Mouse (Mus musculus) inflammation-experienced regulatory T-cells (primary cell): ENCODE results near the gene Adad2. TPM values are rescaled to one million over a fixed set of nuclear protein-coding genes. Genes with fewer than 3 reads are reported as not detected.

ENCODE experiments used
- polyA plus RNA-seq, 2 experiments: library from polyadenylated mRNA; unstranded; fragments of 100-300 nt; shearing (Covaris generic); gene quantifications; one replicate each; pipeline ENCODE4 v1.2.1; 2017

Gene Adad2
- under 1 TPM in 1 of 2 experiments, not detected in 1; 0.87 TPM for polyA plus RNA-seq

GRCm38 (mm10) chr8:119612471-119612870 lies at the start of gene Adad2:
TSS of gene Adad2 (plus strand) at chr8:119612747.

GRCm38 (mm10) chr8:119574437-119575365 lies 37.8 kb upstream of the Adad2 start, which contains the start of the genes Hsdl1 and Dnaaf1:
TSS of gene Hsdl1 (minus strand) at chr8:119575183.
TSS of gene Dnaaf1 (plus strand) at chr8:119575235.

GRCm38 (mm10) chr8:119604996-119605395 lies 7.6 kb upstream of the Adad2 start, which contains the start of gene Taf1c:
TSS of gene Taf1c (minus strand) at chr8:119605222.

GRCm38 (mm10) chr8:119635378-119635777 lies 22.8 kb downstream of the Adad2 start, which contains the start of gene Kcng4:
TSS of gene Kcng4 (minus strand) at chr8:119635680.

Other genes starting within 250 kb of the Adad2 start
- 10 to 100 TPM; 34.2 to 34.3 TPM for gene Mlycd, start 217.9 kb upstream of the Adad2 start, polyA plus RNA-seq
- 10 to 100 TPM; 14.3 to 19.4 TPM for gene Osgin1, start 178.6 kb upstream of the Adad2 start, polyA plus RNA-seq
- gene Necab2, start 166.0 kb upstream of the Adad2 start, polyA plus RNA-seq: under 1 TPM in 1 of 2 experiments, not detected in 1; 0.23 TPM
- under 1 TPM in 1 of 2 experiments, not detected in 1; 0.54 TPM for gene Slc38a8, start 111.0 kb upstream of the Adad2 start, polyA plus RNA-seq
- gene Mbtps1, start 54.0 kb upstream of the Adad2 start, polyA plus RNA-seq: 10 to 100 TPM; 78.1 to 93.0 TPM
- 100 to 1,000 TPM in 1 of 2 experiments, 10 to 100 TPM in 1; 81.4 to 119 TPM for gene Hsdl1, start 37.6 kb upstream of the Adad2 start, polyA plus RNA-seq
- gene Dnaaf1, start 37.5 kb upstream of the Adad2 start, polyA plus RNA-seq: not detected
- gene Taf1c, start 7.5 kb upstream of the Adad2 start, polyA plus RNA-seq: 10 to 100 TPM; 25.8 to 37.0 TPM
- gene Kcng4, start 22.9 kb downstream of the Adad2 start, polyA plus RNA-seq: 1 to 10 TPM in 1 of 2 experiments, not detected in 1; 1.1 TPM
- not detected for gene Wfdc1, start 53.6 kb downstream of the Adad2 start, polyA plus RNA-seq
- gene Atp2c2, start 87.3 kb downstream of the Adad2 start, polyA plus RNA-seq: under 1 TPM; 0.10 to 0.16 TPM
- 10 to 100 TPM in 1 of 2 experiments, 1 to 10 TPM in 1; 8.6 to 10.9 TPM for gene Tldc1, start 165.7 kb downstream of the Adad2 start, polyA plus RNA-seq
- 100 to 1,000 TPM; 339 to 362 TPM for gene Cotl1, start 227.8 kb downstream of the Adad2 start, polyA plus RNA-seq
- 10 to 100 TPM; 22.8 to 27.4 TPM for gene Klhl36, start 249.5 kb downstream of the Adad2 start, polyA plus RNA-seq